Mouse (Mus musculus) adrenal gland, postnatal 36 days (tissue): Measurements from ENCODE around the gene Pet100. TPM values are rescaled to one million over a fixed set of nuclear protein-coding genes. Genes with fewer than 3 reads are reported as not detected.

ENCODE experiments used
- total RNA-seq, 2 experiments: library from RNA; stranded (reverse); gene quantifications; 2 replicates each; pipeline ENCODE4 v1.2.3; 2021

Pet100 gene
- total RNA-seq, 2 experiments from 2014 or later = 113 to 119 TPM

Other genes with a start within 250 kb of the Pet100 start
- gene Arhgef18, start 228.5 kb upstream of the Pet100 start, total RNA-seq = 10 to 100 TPM; 33.9 to 38.4 TPM
- 10 to 100 TPM in 1 of 2 experiments, 1 to 10 TPM in 1; 5.7 to 13.6 TPM for gene Pex11g, start 153.9 kb upstream of the Pet100 start, total RNA-seq
- gene Tex45, start 150.7 kb upstream of the Pet100 start, total RNA-seq = not detected
- gene Zfp358, start 128.4 kb upstream of the Pet100 start, total RNA-seq = 10 to 100 TPM; 18.3 to 22.3 TPM
- gene Mcoln1, start 121.1 kb upstream of the Pet100 start, total RNA-seq = 10 to 100 TPM; 36.1 to 39.8 TPM
- gene Pnpla6, start 106.2 kb upstream of the Pet100 start, total RNA-seq = 10 to 100 TPM; 35.8 to 37.1 TPM
- under 1 TPM in 1 of 2 experiments, not detected in 1; 0.23 TPM for gene C330021F23Rik, start 53.6 kb upstream of the Pet100 start, total RNA-seq
- gene Camsap3, start 34.3 kb upstream of the Pet100 start, total RNA-seq = 1 to 10 TPM; 5.5 to 5.6 TPM
- gene Xab2, start 232 bp upstream of the Pet100 start, total RNA-seq = 10 to 100 TPM; 36.0 to 40.7 TPM
- gene Pcp2, start 4.0 kb downstream of the Pet100 start, total RNA-seq = not detected
- 100 to 1,000 TPM in 1 of 2 experiments, 10 to 100 TPM in 1; 76.0 to 109 TPM for gene Stxbp2, start 9.4 kb downstream of the Pet100 start, total RNA-seq
- gene Retn, start 34.2 kb downstream of the Pet100 start, total RNA-seq = 100 to 1,000 TPM in 1 of 2 experiments, 10 to 100 TPM in 1; 89.6 to 156 TPM
- under 1 TPM in 1 of 2 experiments, not detected in 1; 0.79 TPM for gene Mcemp1, start 44.2 kb downstream of the Pet100 start, total RNA-seq
- 10 to 100 TPM; 46.7 to 70.7 TPM for gene Fcor, start 50.8 kb downstream of the Pet100 start, total RNA-seq
- 10 to 100 TPM; 20.7 to 21.0 TPM for gene Trappc5, start 54.8 kb downstream of the Pet100 start, total RNA-seq
- gene Fcer2a, start 72.6 kb downstream of the Pet100 start, total RNA-seq = not detected
- gene Clec4g, start 99.1 kb downstream of the Pet100 start, total RNA-seq = not detected
- 1 to 10 TPM in 1 of 2 experiments, not detected in 1; 1.2 TPM for gene Cd209a, start 127.4 kb downstream of the Pet100 start, total RNA-seq
- not detected for gene Cd209e, start 232.8 kb downstream of the Pet100 start, total RNA-seq